Mouse (Mus musculus) liver (tissue): ENCODE measurements around the gene Myom1.

Source experiments
- DNase-seq: peaks from one replicate; pipeline ENCODE4 v3.0.0-alpha.2; 2020; ENCODE audit warnings: mixed read lengths

The Myom1 gene

DNA sequence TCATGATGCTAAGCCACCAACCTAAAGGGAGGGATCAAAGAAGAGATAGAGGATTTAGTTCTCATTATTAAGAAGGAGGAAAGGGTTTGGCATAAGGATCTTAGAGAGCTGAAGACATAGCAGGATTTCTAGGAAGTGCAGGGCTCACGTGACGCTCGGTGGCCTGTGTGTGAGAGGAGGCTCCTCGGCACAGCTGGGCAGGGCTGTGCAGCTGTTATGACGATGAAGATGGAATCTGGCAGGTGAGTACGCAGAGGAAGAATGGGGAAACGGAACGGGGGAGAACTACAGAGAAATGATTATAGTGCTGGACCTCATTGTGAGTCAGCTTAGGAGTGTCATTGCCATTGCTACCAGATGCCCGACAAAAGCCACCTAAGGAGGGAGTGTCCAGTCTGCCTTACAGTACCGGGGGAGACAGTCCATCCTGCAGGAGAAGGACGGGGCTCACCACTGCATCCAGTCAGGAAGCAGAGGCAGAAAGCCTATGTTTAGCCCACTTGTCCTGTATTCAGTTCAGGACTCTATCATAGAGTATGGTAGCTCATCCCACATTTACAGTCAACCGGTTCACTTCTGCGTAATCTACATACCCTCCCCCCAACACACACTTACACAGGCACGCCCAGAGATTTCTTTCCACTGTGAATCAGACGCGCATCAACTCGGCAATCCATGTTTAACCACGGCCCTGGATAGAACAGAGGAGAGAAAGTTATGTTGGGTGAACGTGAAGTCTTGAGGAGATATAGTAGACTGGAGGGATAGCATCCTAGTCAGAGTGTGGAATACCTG is 142.1 kb downstream of the Myom1 start:
- no peak for DNase-seq

DNA sequence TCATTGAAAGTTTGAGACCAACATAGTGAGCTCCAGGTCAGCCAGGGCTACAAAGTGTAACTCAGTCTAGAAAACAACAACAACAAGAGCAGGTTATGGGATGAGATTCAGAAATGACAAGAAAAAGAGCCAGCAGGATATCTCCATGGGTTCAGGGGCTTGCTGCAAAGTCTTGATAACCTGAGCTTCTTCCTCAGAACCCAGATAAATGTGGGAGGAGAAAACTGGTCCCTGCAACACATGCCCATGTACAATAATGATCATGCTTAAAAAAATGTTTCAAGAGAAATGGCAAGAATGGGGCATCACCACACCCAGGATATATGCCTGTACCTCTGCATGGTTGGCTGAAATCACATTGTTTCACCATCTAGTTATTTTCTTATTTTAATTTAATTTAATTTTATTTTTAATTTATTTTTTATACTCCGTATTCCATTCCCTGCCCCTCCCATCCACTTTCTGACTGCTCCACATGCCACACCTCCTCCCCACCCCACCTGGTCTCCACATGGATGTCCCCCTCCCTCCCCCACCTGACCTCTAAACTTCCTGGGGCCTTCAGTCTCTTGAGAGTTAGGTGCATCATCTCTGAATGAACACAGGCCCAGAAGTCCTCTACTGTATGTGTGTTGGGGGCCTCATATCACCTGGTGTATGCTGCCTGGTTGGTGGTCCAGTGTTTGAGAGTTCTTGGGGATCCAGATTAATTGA is 143.0 kb downstream of the Myom1 start:
- peak; percentile 52 for DNase-seq

- DNase-seq: no peak
These were observed 150.9 kb downstream of the Myom1 start for GRCm38 (mm10) chr17:71153356-71153755.

GRCm38 (mm10) chr17:71155271-71155670 is 152.8 kb downstream of the Myom1 start:
- no peak for DNase-seq

DNA sequence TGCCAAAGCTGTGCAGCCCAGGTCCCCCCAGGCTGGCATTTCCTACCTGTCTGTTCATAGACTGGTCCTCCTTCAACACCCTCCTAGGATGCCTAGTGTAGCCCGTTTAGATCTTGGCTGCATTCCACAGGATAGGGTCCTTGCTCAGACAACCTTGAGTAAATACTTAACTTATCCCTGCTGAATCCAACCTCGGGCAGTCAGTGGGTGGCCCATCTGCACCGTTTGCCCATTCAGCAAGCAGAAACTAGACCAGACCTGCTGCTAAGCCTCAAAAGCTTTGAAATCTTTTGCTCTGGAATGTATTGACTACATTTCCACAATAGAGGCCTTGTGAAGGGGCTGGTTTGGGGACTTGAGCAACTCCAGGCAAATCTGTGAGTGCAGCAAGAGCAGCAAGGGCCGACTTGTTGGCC is 156.7 kb downstream of the Myom1 start:
- no peak for DNase-seq

DNA sequence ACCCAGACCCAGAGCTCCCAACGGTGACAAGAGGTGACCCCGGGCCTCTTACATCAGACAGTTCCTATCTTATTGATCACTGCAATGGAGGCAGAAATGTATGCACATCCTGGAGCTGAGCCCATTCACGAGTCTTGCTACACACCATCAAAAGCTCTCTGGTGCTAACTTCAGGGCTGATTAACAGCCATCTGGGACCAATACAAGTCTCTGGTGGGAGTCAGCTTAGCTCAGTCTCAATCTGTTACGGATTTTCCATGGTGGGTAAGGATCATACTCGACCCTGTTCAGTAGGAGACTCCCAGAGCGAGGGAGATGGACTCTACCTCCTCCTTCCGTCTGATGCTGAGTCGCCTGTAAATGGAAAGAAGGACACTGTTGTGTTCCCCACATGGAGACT is 157.3 kb downstream of the Myom1 start:
- no peak for DNase-seq

- DNase-seq: no peak
These were observed 158.0 kb downstream of the Myom1 start for GRCm38 (mm10) chr17:71160244-71160995.

DNA sequence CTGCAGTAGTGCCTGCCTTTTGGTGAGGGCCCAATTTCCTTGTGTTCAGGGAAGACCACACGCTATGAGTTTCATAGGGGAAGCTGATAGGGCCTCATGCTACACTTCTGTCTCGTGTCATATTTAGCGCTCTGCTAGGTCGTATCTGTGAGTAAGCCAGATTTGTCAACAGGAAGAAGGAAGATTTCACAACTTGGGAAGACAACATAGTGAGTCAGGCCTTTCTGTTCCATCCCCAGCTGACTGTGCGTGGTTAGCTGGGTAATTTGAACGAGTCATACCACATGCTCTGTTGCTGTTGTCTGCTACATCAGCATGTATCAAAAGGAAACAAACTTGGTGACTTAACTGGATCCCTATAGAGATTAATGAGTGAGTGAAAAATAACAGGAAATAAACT is 162.6 kb downstream of the Myom1 start:
- DNase-seq: peak; percentile 50

DNA sequence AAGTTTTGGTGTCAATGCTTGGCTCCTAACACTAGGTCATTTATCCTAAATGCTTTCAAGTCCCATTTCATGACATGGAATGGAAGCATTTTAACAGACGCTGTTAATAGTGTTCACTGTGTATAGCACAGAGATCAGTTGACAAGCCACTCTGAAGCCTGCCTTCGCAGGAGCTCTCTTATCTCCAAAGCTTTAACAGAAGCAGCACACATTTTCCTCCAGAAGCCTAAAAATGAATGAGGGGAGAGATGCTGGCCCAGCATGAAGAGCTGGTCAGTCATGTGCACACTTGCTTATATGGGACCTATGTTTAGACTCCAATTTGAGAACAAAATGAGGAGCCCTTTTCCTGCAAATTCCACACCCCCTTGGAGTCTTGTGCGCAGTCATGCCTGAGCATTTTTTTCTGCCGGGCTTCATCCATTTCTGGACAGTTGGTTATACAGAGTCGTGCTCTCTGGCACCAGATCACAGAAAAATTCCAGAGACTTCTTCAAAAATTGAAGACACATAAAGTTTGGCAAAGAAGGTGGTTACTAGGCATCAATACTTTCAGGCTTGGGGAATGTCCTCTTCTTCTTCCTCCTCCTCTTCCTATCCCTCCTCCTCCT is 165.9 kb downstream of the Myom1 start:
- no peak for DNase-seq

- no peak for DNase-seq
These were observed 166.4 kb downstream of the Myom1 start for GRCm38 (mm10) chr17:71168846-71169245.

GRCm38 (mm10) chr17:71169639-71170038 is 167.2 kb downstream of the Myom1 start:
- no peak for DNase-seq

GRCm38 (mm10) chr17:71171161-71171560 is 168.7 kb downstream of the Myom1 start:
- DNase-seq: peak; percentile 62
